Mouse (Mus musculus) limb, embryonic 14.5 days (tissue): ENCODE results near the gene Nap1l4. TPM values are rescaled to one million over a fixed set of nuclear protein-coding genes. Genes with fewer than 3 reads are reported as not detected.

Experiments
- ATAC-seq: fragments of 200-750 bp; cut with Nextera tagmentation; 2 replicates; pipeline ENCODE4 v1.8.0; 2017; ENCODE audit warnings: low read depth, moderate number of reproducible peaks, moderate TSS enrichment; ENCODE audit not compliant: low FRiP score
- DNase-seq: peaks from one replicate; pipeline ENCODE4 v3.0.0-alpha.2; 2015; ENCODE audit warnings: low spot score
- H3K27ac ChIP-seq: fragments of 300-500 bp; sonication (generic); replicated peaks from 2 replicates; pipeline ENCODE4 v1.5.1; 2014; ENCODE audit warnings: low read depth, mild to moderate bottlenecking, low read length, moderate library complexity, mixed read lengths
- H3K27me3 ChIP-seq: fragments of 300-500 bp; sonication (generic); 2 replicates; pipeline ENCODE4 v1.6.1; 2014; ENCODE audit warnings: low read length, mixed read lengths; ENCODE audit not compliant: control insufficient read depth, insufficient read depth
- H3K36me3 ChIP-seq: fragments of 300-500 bp; sonication (generic); 2 replicates; pipeline ENCODE4 v1.6.1; 2014; ENCODE audit warnings: mild to moderate bottlenecking, low read length, moderate library complexity, mixed read lengths; ENCODE audit not compliant: control insufficient read depth, insufficient read depth
- H3K4me1 ChIP-seq: fragments of 300-500 bp; sonication (generic); 2 replicates; pipeline ENCODE4 v1.6.1; 2014; ENCODE audit warnings: antibody characterized with exemption, low read length, mixed read lengths; ENCODE audit not compliant: control insufficient read depth, insufficient read depth
- H3K4me2 ChIP-seq: fragments of 300-500 bp; sonication (generic); replicated peaks from 2 replicates; pipeline ENCODE4 v1.6.1; 2014; ENCODE audit warnings: low read depth, mild to moderate bottlenecking, low read length, moderate library complexity; ENCODE audit not compliant: severe bottlenecking
- H3K4me3 ChIP-seq: fragments of 300-500 bp; sonication (generic); replicated peaks from 2 replicates; pipeline ENCODE4 v1.5.1; 2014; ENCODE audit warnings: low read length
- H3K9ac ChIP-seq: fragments of 300-500 bp; sonication (generic); 2 replicates; pipeline ENCODE4 v1.6.1; 2014; ENCODE audit warnings: mild to moderate bottlenecking, low read depth, low read length, moderate library complexity; ENCODE audit not compliant: severe bottlenecking
- H3K9me3 ChIP-seq: fragments of 300-500 bp; sonication (generic); 2 replicates; pipeline ENCODE4 v1.6.1; 2016; ENCODE audit warnings: low read length; ENCODE audit not compliant: control insufficient read depth
- POLR2A ChIP-seq: fragments of 200-500 bp; IDR thresholded peaks from 2 replicates; pipeline ENCODE4 v1.8.0; 2012; ENCODE audit warnings: inconsistent platforms, mild to moderate bottlenecking, moderate library complexity, borderline replicate concordance; ENCODE audit not compliant: insufficient read depth, insufficient read length; ENCODE audit errors: extremely low read depth
- WGBS: fragments of 180-500 bp; shearing (Covaris S2); extraction: QIAGEN DNeasy Blood & Tissue Kit; methylation state at CpG from one replicate; pipeline ENCODE4 v1.1.7; 2014; 5-methylcytosine and 5-hydroxymethylcytosine counted together
- polyA plus RNA-seq, 2 experiments: library from polyadenylated mRNA; depleted of rRNA in 1 of 2; stranded (reverse) in 1 of 2; unstranded in 1 of 2; fragments of >200 nt; fragmentation: Nextera tagmentation in 1 of 2; extraction: Ambion mirVana in 1 of 2; gene quantifications; 2 replicates each; pipeline versions ENCODE4 v1.2.1 to v1.2.3; 2012 to 2014

The Nap1l4 gene
- polyA plus RNA-seq, 2 experiments = 116 to 192 TPM

GRCm38 (mm10) chr7:143506675-143507074 lies 42.2 kb downstream of the Nap1l4 start:
- no peak for ATAC-seq

GRCm38 (mm10) chr7:143506271-143506670 lies 42.6 kb downstream of the Nap1l4 start:
- DNase-seq = no peak
- no peak for TF ChIP-seq POLR2A

More at GRCm38 (mm10) chr7:143506675-143507074, 42.2 kb downstream of the Nap1l4 start:
- Histone ChIP-seq H3K4me2 (no peak overlapping the region), H3K9ac (no peak overlapping the region), H3K27ac (no peak overlapping the region), H3K27me3 (0 out of 2 replicates have a peak, but pooled peaks cover 8% of the 10 kb centered on the region), H3K4me3 (no peak overlapping the region), H3K36me3 (no peaks in the 10 kb centered on the region), H3K9me3 (no peaks in the 10 kb centered on the region), H3K4me1 (peaks cover 5% of the 10 kb centered on the region; the same call in 1 of the 2 replicates)
- WGBS = 33% methylated on average over 7 of the region's 7 CpGs
- no peak for TF ChIP-seq POLR2A
- peak; percentile 34 for DNase-seq

GRCm38 (mm10) chr7:143505823-143506222 lies 43.1 kb downstream of the Nap1l4 start:
- peaks cover 14% of the 10 kb centered on the region for H3K27me3 ChIP-seq
- ATAC-seq (no peak), DNase-seq (peak; percentile 58)
- H3K9ac ChIP-seq = no peak overlapping the region
- H3K9me3 ChIP-seq = no peaks in the 10 kb centered on the region
- H3K36me3 ChIP-seq = no peaks in the 10 kb centered on the region
- H3K27ac ChIP-seq = no peak overlapping the region
- WGBS = 26% methylated on average over 11 of the region's 11 CpGs
- no peak overlapping the region for H3K4me2 ChIP-seq
- no peak overlapping the region for H3K4me3 ChIP-seq
- no peak for TF ChIP-seq POLR2A
- peaks cover 7% of the 10 kb centered on the region; the same call in 1 of the 2 replicates for H3K4me1 ChIP-seq

More at GRCm38 (mm10) chr7:143506271-143506670, 42.6 kb downstream of the Nap1l4 start:
- peaks cover 9% of the 10 kb centered on the region; the same call in 1 of the 2 replicates for H3K27me3 ChIP-seq
- ATAC-seq = no peak
- WGBS = 71% methylated on average over 7 of the region's 7 CpGs
- no peak overlapping the region for H3K4me2 ChIP-seq
- no peak overlapping the region for H3K4me3 ChIP-seq
- H3K36me3 ChIP-seq = no peaks in the 10 kb centered on the region
- no peak overlapping the region for H3K9ac ChIP-seq
- peaks cover 7% of the 10 kb centered on the region; the same call in 1 of the 2 replicates for H3K4me1 ChIP-seq
- H3K27ac ChIP-seq = no peak overlapping the region
- no peaks in the 10 kb centered on the region for H3K9me3 ChIP-seq

GRCm38 (mm10) chr7:143505411-143505810 lies 43.5 kb downstream of the Nap1l4 start:
- ATAC-seq = no peak

GRCm38 (mm10) chr7:143503926-143504325 lies 45.0 kb downstream of the Nap1l4 start:
- Histone ChIP-seq H3K4me1 (peaks cover 7% of the 10 kb centered on the region; the same call in 1 of the 2 replicates), H3K4me3 (no peak overlapping the region), H3K9me3 (no peaks in the 10 kb centered on the region), H3K27ac (no peak overlapping the region), H3K27me3 (peaks cover 21% of the 10 kb centered on the region), H3K36me3 (no peaks in the 10 kb centered on the region), H3K4me2 (no peak overlapping the region), H3K9ac (no peak overlapping the region)
- DNase-seq (no peak), ATAC-seq (no peak)
- TF ChIP-seq POLR2A = no peak
- WGBS = 86% methylated on average over 6 of the region's 6 CpGs

More at GRCm38 (mm10) chr7:143505411-143505810, 43.5 kb downstream of the Nap1l4 start:
- Histone ChIP-seq H3K36me3 (no peaks in the 10 kb centered on the region), H3K27ac (no peak overlapping the region), H3K4me2 (no peak overlapping the region), H3K9me3 (no peaks in the 10 kb centered on the region), H3K9ac (no peak overlapping the region), H3K27me3 (peaks cover 18% of the 10 kb centered on the region), H3K4me3 (no peak overlapping the region), H3K4me1 (peaks cover 7% of the 10 kb centered on the region; the same call in 1 of the 2 replicates)
- no peak for DNase-seq
- WGBS = 97% methylated on average over 2 of the region's 2 CpGs
- no peak for TF ChIP-seq POLR2A
